Mouse (Mus musculus): ENCODE measurements around the gene Kndc1. TPM values are rescaled to one million over a fixed set of nuclear protein-coding genes. Genes with fewer than 3 reads are reported as not detected.

The Kndc1 gene
- polyA plus RNA-seq, 1 experiment = not detected

DNA sequence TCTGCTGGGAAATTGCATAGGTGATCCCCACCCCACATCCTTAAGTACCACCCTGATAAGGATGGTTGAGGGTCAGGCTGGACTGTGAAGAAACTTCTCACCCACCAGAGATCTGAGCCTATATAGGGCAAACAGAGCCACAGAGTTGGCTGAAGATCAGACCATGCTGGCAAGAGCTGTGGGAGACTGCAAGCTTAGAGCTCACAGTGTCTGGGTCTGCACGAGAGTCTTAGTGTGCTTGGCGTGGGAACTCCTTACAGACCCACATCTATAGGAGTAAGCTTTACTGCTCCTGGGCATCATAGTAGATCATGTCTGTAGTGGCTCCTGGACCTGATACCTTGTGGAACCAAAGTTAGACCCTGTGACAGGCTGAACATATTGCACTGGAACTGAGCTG, 4.1 kb downstream of the Kndc1 start:
- Histone ChIP-seq H3K4me1 (ENCODE audit: control insufficient read depth, insufficient read depth, low read length) (peaks cover 12% of the 10 kb centered on the region), H3K27ac (ENCODE audit: insufficient read depth, low read depth, low read length) (no peak overlapping the region), H3K4me3 (ENCODE audit: insufficient read depth, low read depth, low read length) (no peak overlapping the region)
- 82% methylated on average over 2 of the region's 2 CpGs for WGBS
- TF ChIP-seq POLR2A (IDR thresholded peaks at IDR 0.05; ENCODE audit: insufficient read depth, low read depth, low read length) (no peak), CTCF (IDR thresholded peaks at IDR 0.05; ENCODE audit: insufficient read depth, low read depth, low read length) (no peak)

DNA sequence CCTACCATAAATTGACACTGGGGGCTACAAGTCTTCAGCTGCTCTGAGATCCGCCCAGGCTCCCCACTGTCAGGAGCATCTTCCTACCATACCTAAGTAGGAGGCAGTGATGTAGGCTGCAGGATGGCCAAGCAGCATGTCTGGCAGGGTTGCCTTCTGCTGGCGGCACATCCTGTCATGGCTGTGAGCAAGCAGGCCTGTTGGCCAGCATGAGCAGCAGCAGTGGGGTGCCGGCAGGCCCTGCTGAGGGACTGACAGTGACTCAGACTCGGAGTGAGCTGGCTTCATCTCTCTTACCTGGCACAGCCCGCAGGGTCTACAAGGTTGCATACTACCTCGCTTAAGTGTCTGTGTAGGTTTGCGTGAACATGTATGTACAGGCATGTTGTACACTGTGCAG, 5.0 kb downstream of the Kndc1 start:
- 86% methylated on average over 7 of the region's 7 CpGs for WGBS
- Histone ChIP-seq H3K4me3 (ENCODE audit: insufficient read depth, low read depth, low read length) (no peak overlapping the region), H3K27ac (ENCODE audit: insufficient read depth, low read depth, low read length) (no peak overlapping the region), H3K4me1 (ENCODE audit: control insufficient read depth, insufficient read depth, low read length) (peaks cover 10% of the 10 kb centered on the region)
- TF ChIP-seq CTCF (IDR thresholded peaks at IDR 0.05; ENCODE audit: insufficient read depth, low read depth, low read length) (no peak), POLR2A (IDR thresholded peaks at IDR 0.05; ENCODE audit: insufficient read depth, low read depth, low read length) (no peak)

DNA sequence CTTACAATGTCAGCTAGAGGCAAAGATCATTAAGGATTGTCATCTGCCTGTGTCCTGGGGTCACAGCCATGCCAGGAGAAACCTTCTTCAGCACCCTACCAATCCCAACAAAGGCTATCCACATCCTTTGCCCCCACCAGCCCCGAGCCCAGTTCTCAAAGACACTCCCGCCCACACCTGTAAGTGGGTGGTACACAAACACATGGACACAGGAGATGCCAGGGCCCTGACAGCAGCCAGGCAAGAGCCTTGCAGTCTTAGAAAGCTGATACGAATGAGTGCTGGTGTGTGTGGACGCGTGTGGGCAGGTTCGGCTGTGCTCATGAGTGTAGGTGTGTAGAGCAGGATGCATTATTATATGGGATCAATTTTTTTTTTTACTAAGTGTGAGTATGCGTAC, 6.0 kb downstream of the Kndc1 start:
- 93% methylated on average over 7 of the region's 7 CpGs for WGBS
- TF ChIP-seq POLR2A (IDR thresholded peaks at IDR 0.05; ENCODE audit: insufficient read depth, low read depth, low read length) (no peak), CTCF (IDR thresholded peaks at IDR 0.05; ENCODE audit: insufficient read depth, low read depth, low read length) (no peak)
- peaks cover 7% of the 10 kb centered on the region for H3K4me1 ChIP-seq (ENCODE audit: control insufficient read depth, insufficient read depth, low read length)
- no peak overlapping the region for H3K4me3 ChIP-seq (ENCODE audit: insufficient read depth, low read depth, low read length)
- H3K27ac ChIP-seq (ENCODE audit: insufficient read depth, low read depth, low read length) = no peak overlapping the region

DNA sequence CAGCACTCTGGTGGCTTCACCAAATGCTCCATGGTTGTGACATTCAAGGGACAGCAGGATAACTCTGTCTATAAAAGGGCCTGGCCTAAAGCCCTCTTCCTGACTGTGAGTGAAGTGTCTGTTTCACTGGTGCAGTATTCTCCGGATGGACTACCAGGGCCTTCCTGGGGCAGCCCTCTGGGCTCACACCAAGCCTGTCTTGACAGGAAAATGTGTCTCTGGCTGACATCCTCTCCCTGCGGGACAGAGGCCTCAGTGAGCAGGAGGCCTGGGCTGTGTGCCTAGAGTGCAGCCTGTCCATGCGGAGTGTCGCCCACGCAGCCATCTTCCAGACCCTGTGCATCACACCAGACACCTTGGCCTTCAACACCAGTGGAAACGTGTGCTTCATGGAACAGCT, 6.4 kb downstream of the Kndc1 start:
- H3K27ac ChIP-seq (ENCODE audit: insufficient read depth, low read depth, low read length) = no peak overlapping the region
- no peak overlapping the region for H3K4me3 ChIP-seq (ENCODE audit: insufficient read depth, low read depth, low read length)
- TF ChIP-seq CTCF (IDR thresholded peaks at IDR 0.05; ENCODE audit: insufficient read depth, low read depth, low read length) (no peak), POLR2A (IDR thresholded peaks at IDR 0.05; ENCODE audit: insufficient read depth, low read depth, low read length) (no peak)
- 82% methylated on average over 6 of the region's 6 CpGs for WGBS
- peaks cover 10% of the 10 kb centered on the region for H3K4me1 ChIP-seq (ENCODE audit: control insufficient read depth, insufficient read depth, low read length)

DNA sequence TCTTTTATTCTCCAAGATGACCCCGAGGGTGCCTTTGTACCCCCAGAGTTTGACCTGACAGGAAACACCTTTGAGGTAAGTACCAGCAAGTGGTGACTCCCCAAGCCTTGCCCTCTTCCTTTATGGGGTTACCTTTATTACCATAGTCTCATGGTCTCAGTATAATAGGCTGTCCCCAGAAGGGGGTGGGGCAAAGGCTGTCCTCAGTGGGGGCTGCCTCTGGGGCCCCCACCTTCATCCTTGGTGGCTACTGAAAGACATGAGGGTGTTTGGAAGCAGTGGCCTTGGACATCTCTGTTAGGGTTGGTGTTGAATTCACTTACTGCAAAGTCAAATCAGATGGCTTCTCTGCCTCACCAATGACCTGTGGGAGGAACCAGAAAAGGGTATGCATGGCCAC, 7.5 kb downstream of the Kndc1 start:
- WGBS = 39% methylated on average over 1 of the region's 1 CpGs
- no peak for TF ChIP-seq POLR2A (IDR thresholded peaks at IDR 0.05; ENCODE audit: insufficient read depth, low read depth, low read length)
- no peak for TF ChIP-seq CTCF (IDR thresholded peaks at IDR 0.05; ENCODE audit: insufficient read depth, low read depth, low read length)
- Histone ChIP-seq H3K4me1 (ENCODE audit: control insufficient read depth, insufficient read depth, low read length) (peaks cover 10% of the 10 kb centered on the region), H3K4me3 (ENCODE audit: insufficient read depth, low read depth, low read length) (no peak overlapping the region), H3K27ac (ENCODE audit: insufficient read depth, low read depth, low read length) (no peak overlapping the region)

DNA sequence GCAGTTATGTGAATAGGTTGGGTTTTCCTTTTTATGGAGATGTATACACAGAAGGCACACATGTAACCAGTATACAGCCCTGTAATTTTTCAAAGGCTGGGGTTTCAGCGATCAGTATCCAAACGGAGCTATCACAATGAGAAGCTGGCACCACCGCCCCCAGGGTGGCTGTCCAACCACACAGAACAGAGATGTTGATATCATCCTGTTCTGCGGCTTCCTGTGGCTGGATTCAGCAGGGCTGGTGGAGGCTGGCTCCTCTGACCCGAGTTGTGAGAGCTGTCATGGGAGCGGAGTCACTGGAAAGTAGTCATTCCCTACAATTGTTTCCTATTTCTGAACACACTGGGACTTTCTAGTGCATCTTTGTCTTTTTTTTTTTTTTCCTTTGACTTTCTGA, 10.8 kb downstream of the Kndc1 start:
- H3K4me3 ChIP-seq (ENCODE audit: insufficient read depth, low read depth, low read length) = no peak overlapping the region
- H3K27ac ChIP-seq (ENCODE audit: insufficient read depth, low read depth, low read length) = no peak overlapping the region
- H3K4me1 ChIP-seq (ENCODE audit: control insufficient read depth, insufficient read depth, low read length) = peaks cover 15% of the 10 kb centered on the region
- no peak for TF ChIP-seq POLR2A (IDR thresholded peaks at IDR 0.05; ENCODE audit: insufficient read depth, low read depth, low read length)
- TF ChIP-seq CTCF (IDR thresholded peaks at IDR 0.05; ENCODE audit: insufficient read depth, low read depth, low read length) = no peak
- WGBS = 17% methylated on average over 6 of the region's 6 CpGs

DNA sequence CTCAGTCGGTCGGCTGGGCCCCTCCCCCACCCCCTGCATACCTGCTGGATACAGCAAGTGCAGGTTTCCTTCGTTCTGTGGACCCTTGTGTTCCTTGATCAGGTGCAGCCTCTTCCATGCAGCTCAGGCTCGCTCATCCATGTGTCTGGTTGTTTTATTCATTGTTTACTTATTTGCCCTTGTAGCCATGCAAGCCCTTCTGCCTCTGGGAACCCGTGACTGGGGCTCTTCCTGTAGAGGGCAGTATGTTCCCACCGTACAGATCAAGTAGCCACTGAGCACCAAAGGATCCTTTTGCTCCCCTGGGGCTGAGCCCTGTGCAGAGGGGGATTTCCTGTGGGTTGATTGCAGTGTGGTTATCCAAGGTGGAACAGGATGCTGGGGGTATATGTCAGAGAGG, 11.2 kb downstream of the Kndc1 start:
- H3K4me3 ChIP-seq (ENCODE audit: insufficient read depth, low read depth, low read length) = no peak overlapping the region
- WGBS = 7% methylated on average over 6 of the region's 6 CpGs
- TF ChIP-seq POLR2A (IDR thresholded peaks at IDR 0.05; ENCODE audit: insufficient read depth, low read depth, low read length) = no peak
- TF ChIP-seq CTCF (IDR thresholded peaks at IDR 0.05; ENCODE audit: insufficient read depth, low read depth, low read length) = no peak
- H3K4me1 ChIP-seq (ENCODE audit: control insufficient read depth, insufficient read depth, low read length) = peaks cover 12% of the 10 kb centered on the region
- H3K27ac ChIP-seq (ENCODE audit: insufficient read depth, low read depth, low read length) = no peak overlapping the region

DNA sequence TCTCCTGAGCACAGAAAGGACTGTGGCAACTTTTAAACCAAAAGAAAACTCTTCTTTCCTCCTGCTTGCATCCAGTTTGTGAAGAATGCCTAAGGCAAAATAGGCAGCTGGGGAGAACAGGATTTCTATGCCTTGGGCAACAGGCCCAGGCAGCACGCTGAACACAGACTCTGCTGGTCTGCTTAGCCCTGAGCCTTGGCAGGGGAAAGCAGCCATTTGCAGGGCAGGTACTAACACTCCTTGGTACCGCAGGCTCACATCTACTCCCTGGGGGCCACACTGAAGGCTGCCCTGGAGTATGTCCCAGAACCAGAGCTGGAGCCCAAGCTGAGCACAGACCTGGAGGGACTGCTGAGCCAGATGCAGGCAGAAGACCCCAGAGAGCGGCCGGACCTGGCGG, 13.7 kb downstream of the Kndc1 start:
- H3K4me1 ChIP-seq (ENCODE audit: control insufficient read depth, insufficient read depth, low read length) = peaks cover 12% of the 10 kb centered on the region
- TF ChIP-seq POLR2A (IDR thresholded peaks at IDR 0.05; ENCODE audit: insufficient read depth, low read depth, low read length) (no peak), CTCF (IDR thresholded peaks at IDR 0.05; ENCODE audit: insufficient read depth, low read depth, low read length) (no peak)
- H3K27ac ChIP-seq (ENCODE audit: insufficient read depth, low read depth, low read length) = no peak overlapping the region
- 61% methylated on average over 5 of the region's 5 CpGs for WGBS
- no peak overlapping the region for H3K4me3 ChIP-seq (ENCODE audit: insufficient read depth, low read depth, low read length)

DNA sequence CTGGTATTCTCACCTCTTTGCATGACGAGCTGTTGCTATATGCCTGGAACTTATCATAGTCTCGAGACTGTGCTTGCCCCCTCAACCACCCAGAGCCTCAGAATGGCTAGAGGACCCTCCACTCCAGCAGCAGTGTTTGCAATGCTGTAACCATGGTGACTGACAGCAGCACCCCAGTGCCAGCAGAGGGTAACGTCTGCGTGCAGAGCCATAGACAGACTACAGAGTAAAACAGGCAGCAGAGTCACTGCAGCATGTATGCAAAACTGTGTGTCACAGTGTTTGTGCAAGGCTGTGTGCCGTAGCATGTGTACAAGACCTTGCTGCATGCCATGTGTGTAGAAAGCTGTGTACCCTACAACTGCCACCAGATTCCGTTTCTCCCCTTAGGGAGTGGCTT, 15.0 kb downstream of the Kndc1 start:
- no peak overlapping the region for H3K4me3 ChIP-seq (ENCODE audit: insufficient read depth, low read depth, low read length)
- 63% methylated on average over 6 of the region's 6 CpGs for WGBS
- H3K27ac ChIP-seq (ENCODE audit: insufficient read depth, low read depth, low read length) = no peak overlapping the region
- TF ChIP-seq POLR2A (IDR thresholded peaks at IDR 0.05; ENCODE audit: insufficient read depth, low read depth, low read length) = no peak
- no peak for TF ChIP-seq CTCF (IDR thresholded peaks at IDR 0.05; ENCODE audit: insufficient read depth, low read depth, low read length)
- H3K4me1 ChIP-seq (ENCODE audit: control insufficient read depth, insufficient read depth, low read length) = peaks cover 18% of the 10 kb centered on the region

DNA sequence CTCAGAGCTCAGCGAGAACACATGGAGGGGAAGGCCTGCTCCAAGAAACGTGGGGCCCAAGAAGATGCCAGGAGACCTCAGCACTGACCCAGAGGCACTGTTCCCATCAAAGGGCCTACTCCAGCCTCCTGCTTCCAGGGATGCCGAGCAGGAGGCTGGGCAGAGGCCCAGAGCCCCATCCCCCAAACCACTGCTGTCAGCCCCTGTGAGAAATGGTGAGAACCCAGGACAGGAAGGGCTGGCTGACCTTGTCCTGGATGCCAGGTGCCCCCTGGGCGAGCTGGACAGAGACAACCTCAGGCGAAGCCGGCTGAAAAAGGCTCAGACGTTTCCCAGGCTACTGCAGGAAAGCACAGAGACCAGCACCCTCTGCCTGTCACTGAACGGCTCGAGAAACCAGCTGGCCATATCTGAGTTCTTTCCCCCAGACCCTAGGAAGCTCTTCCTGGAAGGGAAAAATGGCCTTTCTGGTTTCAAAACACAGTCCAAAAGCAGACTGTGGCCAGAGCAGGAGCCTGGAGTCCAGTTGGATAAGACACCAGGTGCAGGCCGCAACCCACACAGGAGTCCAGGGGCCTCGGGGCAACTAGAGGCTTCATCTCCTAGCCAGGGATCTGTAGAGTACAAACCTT, 15.8 kb downstream of the Kndc1 start:
- 76% methylated on average over 11 of the region's 11 CpGs for whole genome bisulfite sequencing
- Histone ChIP-seq H3K4me3 (ENCODE audit: insufficient read depth, low read depth, low read length) (no peak overlapping the region), H3K4me1 (ENCODE audit: control insufficient read depth, insufficient read depth, low read length) (peaks cover 18% of the 10 kb centered on the region), H3K27ac (ENCODE audit: insufficient read depth, low read depth, low read length) (no peak overlapping the region)
- no peak for TF ChIP-seq CTCF (IDR thresholded peaks at IDR 0.05; ENCODE audit: insufficient read depth, low read depth, low read length)
- no peak for TF ChIP-seq POLR2A (IDR thresholded peaks at IDR 0.05; ENCODE audit: insufficient read depth, low read depth, low read length)

All from olfactory bulb, adult 2 months (tissue).